Mouse (Mus musculus): ENCODE results near the gene Olfr325. TPM values are rescaled to one million over a fixed set of nuclear protein-coding genes. Genes with fewer than 3 reads are reported as not detected.

Gene Olfr325
- total RNA-seq (2023): not detected in 4 replicates

GRCm38 (mm10) chr11:58577430-58577829 lies at the start of gene Olfr325:
Olfr325 (plus strand) TSS chr11:58577730.

GRCm38 (mm10) chr11:58534736-58535135 lies 42.8 kb upstream of the Olfr325 start, which contains the start of gene Olfr330:
Olfr330 (minus strand) TSS chr11:58534836.

GRCm38 (mm10) chr11:58546322-58546721 lies 31.2 kb upstream of the Olfr325 start, which contains the start of gene Olfr329-ps:
Olfr329-ps (minus strand) TSS chr11:58546422.

GRCm38 (mm10) chr11:58555536-58555935 lies 22.0 kb upstream of the Olfr325 start, which contains the start of gene Olfr328:
Olfr328 (minus strand) TSS chr11:58555636.

GRCm38 (mm10) chr11:58570405-58570804 lies 7.1 kb upstream of the Olfr325 start, which contains the start of gene Olfr224:
Olfr224 (minus strand) TSS chr11:58570553.

GRCm38 (mm10) chr11:58594814-58595213 lies 17.3 kb downstream of the Olfr325 start, which contains the start of gene Olfr324:
Olfr324 (plus strand) TSS chr11:58595114.

GRCm38 (mm10) chr11:58615975-58616374 lies 38.4 kb downstream of the Olfr325 start, which contains the start of gene 2210407C18Rik:
2210407C18Rik (minus strand) TSS chr11:58616075.

GRCm38 (mm10) chr11:58630401-58630800 lies 52.9 kb downstream of the Olfr325 start, which contains the start of gene Olfr323:
Olfr323 (minus strand) TSS chr11:58630501.

Other genes starting within 250 kb of the Olfr325 start
- 30.6 to 35.1 TPM (median 33.0 TPM) in 4 replicates for gene Zfp672, start 247.4 kb upstream of the Olfr325 start, total RNA-seq (2023)
- 21.8 to 27.3 TPM (median 23.7 TPM) in 4 replicates for gene Sh3bp5l, start 247.0 kb upstream of the Olfr325 start, total RNA-seq (2023)
- not detected in 4 replicates for gene Lypd8, start 198.7 kb upstream of the Olfr325 start, total RNA-seq (2023)
- not detected in 4 replicates for gene 1810065E05Rik, start 156.6 kb upstream of the Olfr325 start, total RNA-seq (2023)
- not detected in 4 replicates for gene Gm12253, start 145.2 kb upstream of the Olfr325 start, total RNA-seq (2023)
- gene Lypd9, start 124.8 kb upstream of the Olfr325 start, total RNA-seq (2023): not detected in 4 replicates
- gene Olfr30, start 115.5 kb upstream of the Olfr325 start, total RNA-seq (2023): not detected in 4 replicates
- gene Olfr332, start 85.2 kb upstream of the Olfr325 start, total RNA-seq (2023): not detected in 4 replicates
- not detected in 4 replicates for gene Olfr331, start 75.2 kb upstream of the Olfr325 start, total RNA-seq (2023)
- gene Olfr330, start 42.9 kb upstream of the Olfr325 start, total RNA-seq (2023): not detected in 4 replicates
- gene Olfr329-ps, start 31.3 kb upstream of the Olfr325 start, total RNA-seq (2023): not detected in 4 replicates
- gene Olfr328, start 22.1 kb upstream of the Olfr325 start, total RNA-seq (2023): 0.18 to 0.48 TPM (median 0.25 TPM) in 4 replicates
- not detected in 4 replicates for gene Olfr224, start 7.2 kb upstream of the Olfr325 start, total RNA-seq (2023)
- gene Olfr324, start 17.4 kb downstream of the Olfr325 start, total RNA-seq (2023): not detected in 4 replicates
- not detected in 4 replicates for gene 2210407C18Rik, start 38.3 kb downstream of the Olfr325 start, total RNA-seq (2023)
- not detected in 4 replicates for gene Olfr323, start 52.8 kb downstream of the Olfr325 start, total RNA-seq (2023)
- gene Trim58, start 62.7 kb downstream of the Olfr325 start, total RNA-seq (2023): not detected in 4 replicates
- not detected in 4 replicates for gene Olfr322, start 81.1 kb downstream of the Olfr325 start, total RNA-seq (2023)
- gene Olfr320, start 103.4 kb downstream of the Olfr325 start, total RNA-seq (2023): not detected in 4 replicates
- not detected in 4 replicates for gene Olfr319, start 121.4 kb downstream of the Olfr325 start, total RNA-seq (2023)
- 0.41 to 1.1 TPM (median 0.60 TPM) in 4 replicates for gene Olfr318, start 146.3 kb downstream of the Olfr325 start, total RNA-seq (2023)
- gene Olfr317, start 161.5 kb downstream of the Olfr325 start, total RNA-seq (2023): not detected in 4 replicates
- not detected in 4 replicates for gene Olfr316, start 175.0 kb downstream of the Olfr325 start, total RNA-seq (2023)
- not detected in 4 replicates for gene Olfr315, start 195.5 kb downstream of the Olfr325 start, total RNA-seq (2023)
- 0.20 TPM in 1 of 4 replicates, not detected in the others for gene Olfr314, start 205.2 kb downstream of the Olfr325 start, total RNA-seq (2023)
- not detected in 4 replicates for gene Fam183b, start 224.2 kb downstream of the Olfr325 start, total RNA-seq (2023)
- gene Olfr313, start 237.3 kb downstream of the Olfr325 start, total RNA-seq (2023): not detected in 4 replicates